Mouse (Mus musculus) heart, embryonic 12.5 days (tissue): ENCODE data around the gene Arpc2. TPM values are rescaled to one million over a fixed set of nuclear protein-coding genes. Genes with fewer than 3 reads are reported as not detected.

Experiments
- ATAC-seq: fragments of 200-750 bp; cut with Nextera tagmentation; 2 replicates; pipeline ENCODE4 v1.8.0; 2017; ENCODE audit warnings: moderate TSS enrichment, moderate library complexity; ENCODE audit not compliant: insufficient number of reproducible peaks, low FRiP score
- H3K27ac ChIP-seq: fragments of 300-500 bp; sonication (generic); 2 replicates; pipeline ENCODE4 v1.5.1; 2016; ENCODE audit warnings: mild to moderate bottlenecking, moderate library complexity; ENCODE audit not compliant: poor library complexity, severe bottlenecking
- H3K27me3 ChIP-seq: fragments of 300-500 bp; sonication (generic); replicated peaks from 2 replicates; pipeline ENCODE4 v1.6.1; 2016; ENCODE audit warnings: mild to moderate bottlenecking, moderate library complexity
- H3K36me3 ChIP-seq: fragments of 300-500 bp; sonication (generic); 2 replicates; pipeline ENCODE4 v1.6.1; 2016; ENCODE audit warnings: mild to moderate bottlenecking, moderate library complexity
- H3K4me1 ChIP-seq: fragments of 300-500 bp; sonication (generic); replicated peaks from 2 replicates; pipeline ENCODE4 v1.6.1; 2016; ENCODE audit warnings: mild to moderate bottlenecking
- H3K4me2 ChIP-seq: fragments of 300-500 bp; sonication (generic); 2 replicates; pipeline ENCODE4 v1.6.1; 2016; ENCODE audit warnings: mild to moderate bottlenecking, moderate library complexity
- H3K4me3 ChIP-seq: fragments of 300-500 bp; sonication (generic); 2 replicates; pipeline ENCODE4 v1.5.1; 2016; ENCODE audit warnings: mild to moderate bottlenecking
- H3K9ac ChIP-seq: fragments of 300-500 bp; sonication (generic); 2 replicates; pipeline ENCODE4 v1.6.1; 2016; ENCODE audit warnings: mild to moderate bottlenecking, moderate library complexity
- H3K9me3 ChIP-seq: fragments of 300-500 bp; sonication (generic); replicated peaks from 2 replicates; pipeline ENCODE4 v1.6.1; 2016; ENCODE audit warnings: mild to moderate bottlenecking, moderate library complexity
- WGBS: fragments of 180-500 bp; shearing (Covaris S2); methylation state at CpG from one replicate; pipeline ENCODE4 v1.1.7; 2016; 5-methylcytosine and 5-hydroxymethylcytosine counted together
- polyA plus RNA-seq: library from polyadenylated mRNA; unstranded; fragments of >200 nt; fragmentation: Nextera tagmentation; extraction: Ambion mirVana; gene quantifications from 2 replicates; pipeline ENCODE4 v1.2.1, GENCODE M21; 2016

The Arpc2 gene
- polyA plus RNA-seq, 1 experiment from 2014 or later = 478 TPM

DNA sequence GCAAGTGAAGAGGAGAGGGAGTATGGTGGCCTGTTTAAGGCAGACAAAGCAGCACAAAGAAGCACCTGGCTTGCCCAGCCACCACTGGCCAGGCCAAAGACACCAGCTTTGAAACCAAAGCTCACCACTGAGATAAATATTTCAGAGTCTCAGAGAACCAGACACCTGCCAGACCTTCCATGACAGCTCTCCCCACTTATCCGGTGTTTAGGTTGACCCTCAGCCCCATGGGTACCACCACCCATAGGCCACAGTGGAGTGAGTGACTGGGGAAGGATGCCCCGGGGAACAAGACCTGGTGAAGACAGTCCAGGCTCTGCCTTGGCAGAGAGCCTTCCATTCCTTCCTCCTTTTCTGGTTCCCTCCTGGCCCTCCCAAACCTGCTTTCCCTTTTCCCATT lies 67.0 kb downstream of the Arpc2 start:
- no peak for ATAC-seq
- Histone ChIP-seq H3K4me3 (peak overlapping the region; percentile 64), H3K4me1 (peaks cover 67% of the 10 kb centered on the region), H3K36me3 (0 out of 2 replicates have a peak, but pooled peaks cover 4% of the 10 kb centered on the region), H3K4me2 (peak overlapping the region; percentile 73), H3K9me3 (no peaks in the 10 kb centered on the region), H3K27me3 (no peaks in the 10 kb centered on the region), H3K27ac (peak overlapping the region; percentile 22; the same call in 1 of the 2 replicates), H3K9ac (0 out of 2 replicates have a peak overlapping the region, but pooled peaks have one; percentile 32)
- 67% methylated on average over 2 of the region's 2 CpGs for WGBS

DNA sequence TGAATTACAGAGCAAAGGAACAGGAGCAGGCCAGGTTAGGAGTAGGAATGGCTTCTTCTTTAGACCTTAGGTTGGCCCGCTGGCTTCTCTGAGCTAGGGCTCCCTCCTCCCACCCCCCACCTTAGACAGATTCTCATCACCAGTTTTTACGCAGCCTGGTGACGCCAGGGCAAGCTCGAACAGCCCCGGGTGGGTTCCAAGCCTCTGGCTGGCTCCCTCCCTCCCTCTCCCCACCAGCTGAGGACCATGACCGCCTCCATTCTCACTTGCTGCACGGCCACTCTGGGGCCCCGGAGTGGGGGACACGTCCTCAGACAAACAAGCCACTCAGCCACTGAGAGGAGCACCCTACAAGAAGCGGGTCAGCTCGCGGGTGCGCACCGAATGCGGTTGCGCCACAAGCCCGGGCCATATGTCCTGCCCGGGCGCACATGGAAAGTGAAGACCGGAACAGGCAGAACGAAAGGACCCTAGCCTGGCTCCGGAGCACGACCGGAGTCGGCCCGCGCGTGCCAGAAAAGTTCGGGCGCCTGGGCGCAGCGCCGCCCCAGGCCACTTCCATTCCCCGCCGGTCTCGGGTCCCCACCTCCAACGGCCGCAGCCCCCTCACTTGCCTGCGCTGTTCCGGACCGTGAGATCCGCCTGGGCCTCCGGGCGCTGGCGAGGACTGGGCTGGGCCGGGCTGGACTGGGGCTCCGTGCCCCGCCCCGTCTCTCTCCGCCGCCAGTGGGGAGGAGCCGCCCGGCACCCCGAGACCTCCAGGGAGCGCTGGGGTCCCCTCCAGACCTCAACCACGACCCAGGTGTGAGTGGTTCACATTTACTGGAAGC lies 67.8 kb downstream of the Arpc2 start:
- H3K9me3 ChIP-seq = no peaks in the 10 kb centered on the region
- under 1% methylated on average over 49 of the region's 56 CpGs for WGBS
- H3K27me3 ChIP-seq = no peaks in the 10 kb centered on the region
- peak; percentile 87 for ATAC-seq
- H3K27ac ChIP-seq = peak overlapping the region; percentile 91
- H3K4me1 ChIP-seq = peaks cover 67% of the 10 kb centered on the region
- peak overlapping the region; percentile 64 for H3K4me3 ChIP-seq
- H3K4me2 ChIP-seq = peak overlapping the region; percentile 73
- H3K36me3 ChIP-seq = 0 out of 2 replicates have a peak, but pooled peaks cover 1% of the 10 kb centered on the region
- peak overlapping the region; percentile 79 for H3K9ac ChIP-seq

DNA sequence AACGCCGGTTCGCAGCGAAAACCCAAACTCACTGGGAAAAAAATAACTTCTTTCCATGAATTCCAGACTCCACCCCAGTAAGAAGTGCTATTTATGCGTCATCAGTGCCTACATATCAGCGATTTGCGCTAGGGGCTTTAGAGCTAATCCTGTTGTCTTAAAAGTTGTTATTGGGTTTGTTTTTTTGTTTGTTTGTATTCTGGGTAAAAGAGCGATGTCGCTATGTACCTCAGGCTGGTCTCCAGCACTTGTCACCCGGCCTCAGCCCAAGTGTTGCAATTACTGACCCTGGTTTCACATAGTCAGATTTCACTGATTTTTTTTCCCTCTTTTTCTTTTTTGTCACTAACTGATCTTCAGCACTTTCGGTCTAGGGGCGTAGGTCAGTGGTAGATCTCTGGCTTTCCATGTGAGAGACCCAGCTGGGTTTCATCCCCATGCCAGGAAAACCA lies 68.5 kb downstream of the Arpc2 start:
- peak overlapping the region; percentile 73 for H3K4me2 ChIP-seq
- 7% methylated on average over 12 of the region's 12 CpGs for WGBS
- H3K4me3 ChIP-seq = peak overlapping the region; percentile 64
- peaks cover 65% of the 10 kb centered on the region for H3K4me1 ChIP-seq
- peak overlapping the region; percentile 79 for H3K9ac ChIP-seq
- peak overlapping the region; percentile 91 for H3K27ac ChIP-seq
- no peaks in the 10 kb centered on the region for H3K36me3 ChIP-seq
- ATAC-seq = 0 out of 2 replicates have a peak, but pooled peaks have one; percentile 3
- no peaks in the 10 kb centered on the region for H3K27me3 ChIP-seq
- no peaks in the 10 kb centered on the region for H3K9me3 ChIP-seq

DNA sequence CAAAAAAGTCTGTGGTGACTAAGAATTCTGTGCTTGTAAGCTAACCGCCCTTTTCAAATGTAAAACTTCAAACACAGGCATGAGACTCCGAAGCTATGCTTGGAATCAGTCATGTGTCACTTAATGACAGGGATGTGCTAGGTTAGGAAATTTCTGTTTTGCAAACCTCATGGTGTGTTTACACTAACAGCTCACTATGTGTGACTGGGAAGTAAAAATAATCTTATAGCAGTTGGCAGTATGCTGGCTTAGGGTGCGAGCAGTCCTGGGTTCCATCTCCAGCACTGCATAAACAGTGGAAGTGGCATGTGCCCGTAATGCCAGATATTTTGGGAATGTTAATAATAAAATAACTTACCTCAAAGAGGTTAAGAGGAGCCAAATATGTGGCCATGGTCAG lies 69.1 kb downstream of the Arpc2 start:
- Histone ChIP-seq H3K9me3 (no peaks in the 10 kb centered on the region), H3K36me3 (no peaks in the 10 kb centered on the region), H3K4me2 (no peak overlapping the region; the same call in 1 of the 2 replicates), H3K9ac (no peak overlapping the region), H3K27ac (no peak overlapping the region), H3K4me3 (no peak overlapping the region), H3K27me3 (no peaks in the 10 kb centered on the region), H3K4me1 (peaks cover 64% of the 10 kb centered on the region)
- 63% methylated on average over 4 of the region's 4 CpGs for WGBS
- no peak for ATAC-seq

DNA sequence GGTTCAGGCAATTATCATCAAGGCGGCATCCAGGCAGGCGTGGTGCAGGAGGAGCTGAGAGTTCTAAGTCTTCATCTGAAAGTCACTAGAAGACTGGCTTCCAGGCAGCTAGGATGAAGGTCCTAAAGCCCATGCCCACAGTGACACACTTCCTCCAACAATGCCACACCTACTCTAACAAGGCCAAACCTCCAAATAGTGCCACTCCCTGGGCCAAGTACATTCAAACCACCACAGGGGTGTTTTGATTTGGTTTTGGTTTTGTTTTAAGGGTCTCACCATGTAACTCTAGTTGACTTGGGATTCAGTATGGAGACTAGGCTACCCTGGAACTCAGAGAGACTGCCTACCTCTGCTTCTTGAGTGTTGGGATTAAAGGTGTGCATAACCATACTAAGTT lies 69.6 kb downstream of the Arpc2 start, which contains the start of gene Tmbim1:
Gene Tmbim1, minus strand, starts transcription at position 101 of the 400 bp plus-strand sequence.
- WGBS = 89% methylated on average over 2 of the region's 2 CpGs

DNA sequence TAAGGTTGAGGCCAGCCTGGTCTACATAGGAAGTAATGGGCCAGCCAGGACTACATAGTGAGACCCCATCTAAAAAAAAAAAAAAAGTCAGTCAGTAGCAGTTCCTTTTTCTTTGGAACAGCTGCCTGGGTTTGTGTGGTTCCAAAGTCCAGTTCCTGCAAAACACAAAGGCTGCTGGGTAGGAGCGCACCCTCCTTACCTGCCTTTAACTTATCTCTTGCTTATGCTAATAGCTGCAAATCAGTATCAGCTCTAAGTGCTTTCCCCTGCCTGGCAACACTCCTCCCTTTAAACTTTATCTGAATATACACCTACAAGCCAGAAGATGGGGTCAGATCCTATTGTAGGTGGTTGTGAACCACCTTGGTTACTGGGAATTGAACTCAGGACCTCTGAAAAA lies 71.3 kb downstream of the Arpc2 start:
- WGBS = 90% methylated on average over 1 of the region's 1 CpGs
- H3K4me1 ChIP-seq = peaks cover 49% of the 10 kb centered on the region
- H3K4me2 ChIP-seq = no peak overlapping the region

More for the DNA sequence above, 69.6 kb downstream of the Arpc2 start, which contains the start of gene Tmbim1:
- no peaks in the 10 kb centered on the region for H3K36me3 ChIP-seq
- no peak for ATAC-seq
- H3K9ac ChIP-seq = peak within 1 kb of the TSS; percentile 79; the same call in 1 of the 2 replicates
- no peaks in the 10 kb centered on the region for H3K27me3 ChIP-seq
- H3K4me3 ChIP-seq = peak within 1 kb of the TSS; percentile 64
- H3K9me3 ChIP-seq = no peaks in the 10 kb centered on the region
- H3K27ac ChIP-seq = peak within 1 kb of the TSS; percentile 91
- H3K4me2 ChIP-seq = peak within 1 kb of the TSS; percentile 73
- H3K4me1 ChIP-seq = peaks cover 61% of the 10 kb centered on the region

DNA sequence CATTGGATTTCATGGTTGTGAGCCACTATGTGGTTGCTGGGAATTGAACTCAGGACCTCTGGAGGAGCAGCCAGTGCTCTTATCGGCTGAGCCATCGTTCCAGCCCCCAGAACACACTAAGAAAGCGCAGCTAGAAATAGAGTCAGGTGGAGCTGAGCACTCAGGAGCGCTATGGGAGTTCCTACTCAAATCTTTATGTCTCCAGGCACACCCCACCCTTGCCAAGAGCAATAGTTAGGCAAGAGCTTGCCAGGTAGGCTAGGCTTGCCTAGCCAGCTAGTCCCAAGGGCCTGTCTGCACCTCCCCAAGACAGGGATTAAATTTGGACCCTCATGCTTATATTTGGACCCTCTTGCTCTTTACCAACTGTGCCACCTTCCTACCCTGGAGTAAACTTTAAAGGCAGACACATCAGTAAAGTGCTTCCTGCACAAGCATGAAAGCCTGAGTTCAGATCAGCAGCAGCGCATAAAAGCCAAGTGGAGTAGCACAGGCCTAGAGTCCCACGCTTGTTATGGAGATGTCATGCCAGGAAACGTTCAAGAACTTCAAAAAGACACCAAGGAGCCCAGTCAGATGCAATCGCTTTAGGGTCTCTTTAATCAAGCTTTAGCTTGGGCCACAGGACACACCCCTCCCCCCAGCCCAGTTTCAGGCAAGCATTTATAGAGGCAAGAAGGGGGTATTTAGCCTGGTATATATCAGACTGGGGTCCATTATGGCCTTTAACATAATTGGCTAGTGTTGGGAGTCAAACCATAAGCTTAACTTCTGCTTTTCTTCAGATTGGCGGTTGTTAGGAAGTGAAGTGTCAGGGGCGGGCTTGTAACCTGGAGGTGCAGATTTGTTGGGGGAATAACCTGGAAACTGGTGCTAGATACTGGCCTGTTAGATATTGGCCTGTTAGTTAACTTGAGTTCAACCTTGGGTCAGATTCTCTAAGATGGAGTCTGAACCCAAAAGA lies 72.4 kb downstream of the Arpc2 start:
- no peak overlapping the region for H3K4me2 ChIP-seq
- ATAC-seq = no peak
- H3K27me3 ChIP-seq = no peaks in the 10 kb centered on the region
- H3K9ac ChIP-seq = no peak overlapping the region
- WGBS = 73% methylated on average over 10 of the region's 10 CpGs
- H3K9me3 ChIP-seq = no peaks in the 10 kb centered on the region
- H3K27ac ChIP-seq = no peak overlapping the region
- H3K4me3 ChIP-seq = no peak overlapping the region
- peaks cover 51% of the 10 kb centered on the region for H3K4me1 ChIP-seq
- H3K36me3 ChIP-seq = no peaks in the 10 kb centered on the region

More for the DNA sequence above, 71.3 kb downstream of the Arpc2 start:
- Histone ChIP-seq H3K36me3 (no peaks in the 10 kb centered on the region), H3K27me3 (no peaks in the 10 kb centered on the region), H3K9me3 (no peaks in the 10 kb centered on the region), H3K4me3 (no peak overlapping the region), H3K27ac (no peak overlapping the region), H3K9ac (no peak overlapping the region)
- no peak for ATAC-seq

DNA sequence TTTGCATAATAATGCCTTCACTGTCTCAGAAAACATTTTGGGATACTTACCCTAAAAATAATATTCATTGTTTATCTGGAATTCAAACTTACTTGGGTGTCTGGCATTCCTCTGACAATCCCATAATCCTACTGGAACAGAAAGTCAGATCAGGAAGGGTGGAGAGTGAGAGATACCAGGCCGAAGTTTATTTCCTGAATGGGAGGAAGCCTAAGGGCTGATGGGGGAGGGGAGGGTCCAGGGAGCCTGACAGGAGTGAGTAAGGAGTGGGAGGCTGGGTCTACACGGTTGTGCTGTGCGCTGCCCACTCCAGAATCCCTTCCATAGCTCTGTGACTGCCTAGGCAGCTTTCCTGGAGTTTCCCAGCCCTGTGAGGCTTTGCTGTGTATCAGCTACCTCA lies 73.9 kb downstream of the Arpc2 start:
- Histone ChIP-seq H3K9ac (no peak overlapping the region; the same call in 1 of the 2 replicates), H3K27ac (peak overlapping the region; percentile 63), H3K9me3 (no peaks in the 10 kb centered on the region), H3K27me3 (no peaks in the 10 kb centered on the region), H3K4me2 (peak overlapping the region; percentile 9; the same call in 1 of the 2 replicates), H3K4me3 (no peak overlapping the region), H3K4me1 (peaks cover 51% of the 10 kb centered on the region), H3K36me3 (no peaks in the 10 kb centered on the region)
- peak; percentile 52 for ATAC-seq
- 12% methylated on average over 3 of the region's 3 CpGs for WGBS

DNA sequence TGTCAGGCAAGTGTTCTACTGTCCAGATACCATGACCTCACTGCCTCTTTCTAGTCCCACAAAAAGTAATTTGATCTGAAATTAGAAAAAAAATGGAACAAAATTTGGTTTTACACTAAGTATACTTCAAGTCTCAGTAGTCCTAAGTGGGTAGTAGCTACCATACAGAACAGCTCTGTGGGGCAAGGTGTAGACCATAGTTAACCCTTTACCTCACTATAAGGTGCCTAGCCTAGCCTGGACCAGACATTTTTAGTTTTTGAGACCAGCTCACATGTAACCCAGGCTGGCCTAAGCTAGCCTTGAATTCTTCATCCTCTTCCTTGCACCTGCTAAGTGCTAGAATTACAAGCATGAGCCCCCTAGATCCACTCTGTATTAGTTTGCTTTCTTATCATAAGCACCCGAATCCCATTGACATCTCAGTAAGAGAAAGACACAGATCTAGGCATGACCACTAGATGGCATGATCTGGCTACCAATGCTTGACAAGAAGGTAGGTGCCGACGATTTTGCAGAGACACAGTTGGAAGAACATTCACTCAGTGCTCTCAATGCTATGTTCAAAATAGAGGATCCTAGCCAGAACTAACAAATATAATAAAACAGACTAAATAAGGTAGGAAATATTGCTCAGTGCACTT lies 77.3 kb downstream of the Arpc2 start:
- Histone ChIP-seq H3K4me1 (peaks cover 42% of the 10 kb centered on the region), H3K27ac (0 out of 2 replicates have a peak overlapping the region, but pooled peaks have one; percentile 24), H3K36me3 (no peaks in the 10 kb centered on the region), H3K9ac (no peak overlapping the region), H3K27me3 (no peaks in the 10 kb centered on the region), H3K4me2 (no peak overlapping the region), H3K9me3 (no peaks in the 10 kb centered on the region), H3K4me3 (no peak overlapping the region)
- no peak for ATAC-seq
- WGBS = 0% methylated on average over 3 of the region's 3 CpGs

DNA sequence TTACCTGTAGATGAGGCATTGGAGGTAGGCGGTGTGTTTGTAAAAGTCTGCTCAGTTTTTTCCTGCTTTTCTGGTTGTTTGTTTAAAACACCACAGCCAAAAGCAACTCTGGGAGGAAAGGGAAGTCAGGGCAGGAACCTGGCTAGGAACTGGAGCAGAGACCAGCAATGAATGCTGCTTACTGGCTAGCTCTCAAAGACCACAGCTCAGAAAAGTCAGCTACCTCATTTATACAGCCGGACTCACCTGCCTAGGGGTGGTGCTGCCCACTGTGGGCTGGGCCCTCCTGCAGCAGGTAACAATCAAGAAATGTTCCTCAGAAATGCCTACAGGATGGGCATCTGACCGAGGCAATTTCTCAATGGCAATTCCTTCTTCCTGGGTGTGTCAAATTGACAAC lies 78.9 kb downstream of the Arpc2 start:
- no peaks in the 10 kb centered on the region for H3K9me3 ChIP-seq
- no peak overlapping the region for H3K4me2 ChIP-seq
- H3K4me1 ChIP-seq = peaks cover 29% of the 10 kb centered on the region
- no peak for ATAC-seq
- no peak overlapping the region for H3K4me3 ChIP-seq
- no peak overlapping the region for H3K27ac ChIP-seq
- no peak overlapping the region for H3K9ac ChIP-seq
- no peaks in the 10 kb centered on the region for H3K27me3 ChIP-seq
- no peaks in the 10 kb centered on the region for H3K36me3 ChIP-seq
- WGBS = 67% methylated on average over 3 of the region's 3 CpGs
